Mouse (Mus musculus): ENCODE data around the gene Csf1. TPM values are rescaled to one million over a fixed set of nuclear protein-coding genes. Genes with fewer than 3 reads are reported as not detected.

Csf1 gene
- 7.2 TPM in 2 replicates for polyA plus RNA-seq (2016; fragmentation: Nextera tagmentation; extraction: Ambion mirVana)

DNA sequence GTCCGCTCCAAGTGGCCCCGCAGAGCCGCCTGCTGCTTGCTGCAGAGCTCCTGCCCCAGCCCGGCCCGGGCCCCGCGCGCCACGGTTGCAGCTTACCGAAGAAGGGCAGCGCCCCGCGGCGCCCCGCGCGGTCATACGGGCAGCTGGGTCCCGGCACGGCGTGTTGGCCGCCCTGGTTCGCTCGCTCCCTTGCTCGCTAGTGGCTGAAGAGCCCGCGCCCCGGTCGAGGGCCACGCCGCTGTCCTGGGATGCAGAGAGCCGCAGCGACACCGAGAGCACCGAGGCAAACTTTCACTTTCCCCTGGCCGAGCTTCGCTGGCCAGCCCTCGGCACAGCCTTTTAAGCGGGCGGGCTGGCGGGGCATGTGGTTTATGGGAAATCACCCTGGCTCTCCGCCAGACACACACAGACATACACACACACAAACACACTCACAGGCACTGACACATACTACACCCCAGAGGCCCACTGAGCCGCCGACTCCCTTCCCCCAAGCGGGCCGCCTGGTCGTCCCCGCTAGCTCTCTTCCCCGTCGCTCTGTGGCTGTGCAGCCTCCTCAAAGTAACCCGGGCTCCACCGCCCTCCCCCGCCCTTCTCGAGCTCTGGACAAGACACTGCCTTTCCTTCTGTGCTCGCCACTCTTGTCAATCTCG, at the start of gene Csf1:
TSS of gene Csf1 (minus strand) at position 541 of the 653 bp plus-strand sequence.
- H3K27me3 ChIP-seq (ENCODE audit: insufficient read depth, poor library complexity, severe bottlenecking), result peaks cover 23% of the 10 kb centered on the region
- H3K36me3 ChIP-seq, result no peaks in the 10 kb centered on the region
- H3K4me3 ChIP-seq, result peak within 1 kb of the TSS; percentile 66
- no peaks in the 10 kb centered on the region for H3K9me3 ChIP-seq
- H3K27ac ChIP-seq, result peak within 1 kb of the TSS; percentile 91
- WGBS, result under 1% methylated on average over 56 of the region's 56 CpGs
- peak; percentile 81 for DNase-seq (ENCODE audit: low spot score)
- peaks cover 44% of the 10 kb centered on the region for H3K4me1 ChIP-seq (replicated peaks)

DNA sequence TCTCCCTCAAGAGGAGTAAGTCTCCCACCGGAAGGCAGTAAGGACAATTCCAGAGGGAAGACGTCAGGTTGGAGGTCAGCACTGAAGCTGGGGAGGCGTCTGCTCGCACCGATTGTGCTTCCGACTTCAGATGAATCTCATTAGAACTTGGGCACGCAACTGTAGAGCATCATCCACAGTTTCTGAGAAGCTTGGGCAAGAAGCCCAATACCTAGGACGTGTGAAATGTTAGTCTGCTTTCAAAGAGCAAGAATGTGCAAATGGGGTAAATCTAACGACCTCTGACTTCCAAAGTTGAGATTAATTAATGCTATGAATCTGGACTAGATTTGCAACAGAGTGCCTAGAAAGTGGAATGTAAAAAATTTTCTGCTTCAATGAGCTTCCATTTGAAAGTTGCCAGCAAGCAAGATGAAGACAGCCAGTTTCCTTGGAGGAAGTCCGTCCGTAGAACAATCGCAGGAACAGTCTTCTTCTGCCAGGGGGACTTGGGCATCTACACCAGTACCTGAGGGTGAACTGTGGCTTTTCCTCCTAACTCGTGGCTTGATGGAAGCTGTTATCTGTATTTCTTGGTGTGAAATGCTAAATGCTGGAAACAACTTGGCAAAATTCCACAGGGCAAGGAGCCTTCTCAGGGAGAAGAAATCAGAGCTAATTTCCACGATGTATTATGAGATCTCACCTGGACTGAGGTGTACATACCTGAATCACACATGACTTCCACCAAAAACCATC, 47.9 kb upstream of the Csf1 start:
- no peak overlapping the region for H3K27ac ChIP-seq
- 58% methylated on average over 14 of the region's 14 CpGs for WGBS
- H3K9me3 ChIP-seq, result no peaks in the 10 kb centered on the region
- no peaks in the 10 kb centered on the region for H3K36me3 ChIP-seq
- no peaks in the 10 kb centered on the region for H3K27me3 ChIP-seq (ENCODE audit: insufficient read depth, poor library complexity, severe bottlenecking)
- DNase-seq (ENCODE audit: low spot score), result no peak
- no peak overlapping the region for H3K4me3 ChIP-seq
- H3K4me1 ChIP-seq (replicated peaks), result peaks cover 18% of the 10 kb centered on the region

DNA sequence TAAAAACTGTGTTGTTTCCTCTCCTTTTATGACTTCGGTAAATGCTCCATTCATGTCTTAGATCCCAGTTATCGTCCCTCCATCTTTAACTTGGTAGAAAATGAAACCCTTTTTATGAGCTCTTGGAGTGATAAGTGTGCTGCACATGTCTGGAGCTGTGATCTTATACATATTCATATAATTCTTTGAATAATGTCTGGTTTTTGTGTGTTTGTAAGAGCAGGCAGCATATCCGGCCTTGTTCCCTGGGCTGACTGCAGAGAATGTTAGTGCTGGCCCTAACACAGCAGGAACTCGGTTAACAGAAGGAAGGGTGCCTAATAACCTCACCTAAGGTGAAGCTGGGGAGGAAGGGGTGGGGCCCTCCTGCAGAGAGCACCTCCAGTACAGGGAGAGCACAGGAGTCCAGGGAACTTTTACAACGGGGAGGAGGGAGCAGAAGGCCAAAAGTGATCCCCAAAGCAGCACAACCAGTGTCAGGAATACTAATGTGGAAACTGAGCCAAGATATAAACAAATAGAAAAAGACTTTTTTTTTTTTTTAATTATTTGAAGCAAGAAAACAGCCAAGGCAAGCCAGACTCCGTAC, 47.2 kb upstream of the Csf1 start:
- 50% methylated on average over 6 of the region's 6 CpGs for WGBS

DNA sequence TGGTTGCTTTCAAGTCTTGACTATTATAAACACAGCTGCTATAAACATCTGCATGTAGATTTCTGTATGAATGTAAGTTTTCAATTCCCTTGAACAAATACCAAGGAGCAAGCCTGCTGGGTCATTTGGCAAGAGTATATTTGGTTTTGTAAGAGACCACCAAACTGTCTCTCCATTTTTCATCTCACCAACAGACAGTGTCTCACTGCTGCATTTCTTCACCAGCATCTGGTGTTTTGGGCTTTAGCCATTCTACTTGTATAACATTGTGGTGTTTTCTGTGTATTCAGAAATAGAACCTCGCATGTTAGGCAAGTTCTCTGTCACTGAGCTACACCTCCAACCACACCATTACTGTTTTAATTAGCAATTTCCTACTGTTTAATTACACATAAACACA, 46.6 kb upstream of the Csf1 start:
- H3K9me3 ChIP-seq, result no peaks in the 10 kb centered on the region
- peaks cover 18% of the 10 kb centered on the region for H3K4me1 ChIP-seq (replicated peaks)
- H3K36me3 ChIP-seq, result no peaks in the 10 kb centered on the region
- H3K4me3 ChIP-seq, result no peak overlapping the region
- no peak for DNase-seq (ENCODE audit: low spot score)
- H3K27me3 ChIP-seq (ENCODE audit: insufficient read depth, poor library complexity, severe bottlenecking), result no peaks in the 10 kb centered on the region
- 92% methylated on average over 1 of the region's 1 CpGs for WGBS
- no peak overlapping the region for H3K27ac ChIP-seq

More for the DNA sequence above, 47.2 kb upstream of the Csf1 start:
- H3K27me3 ChIP-seq (ENCODE audit: insufficient read depth, poor library complexity, severe bottlenecking), result no peaks in the 10 kb centered on the region
- H3K9me3 ChIP-seq, result no peaks in the 10 kb centered on the region
- no peaks in the 10 kb centered on the region for H3K36me3 ChIP-seq
- peak overlapping the region; percentile 64 for H3K27ac ChIP-seq
- H3K4me1 ChIP-seq (replicated peaks), result peaks cover 18% of the 10 kb centered on the region
- no peak for DNase-seq (ENCODE audit: low spot score)
- no peak overlapping the region for H3K4me3 ChIP-seq

DNA sequence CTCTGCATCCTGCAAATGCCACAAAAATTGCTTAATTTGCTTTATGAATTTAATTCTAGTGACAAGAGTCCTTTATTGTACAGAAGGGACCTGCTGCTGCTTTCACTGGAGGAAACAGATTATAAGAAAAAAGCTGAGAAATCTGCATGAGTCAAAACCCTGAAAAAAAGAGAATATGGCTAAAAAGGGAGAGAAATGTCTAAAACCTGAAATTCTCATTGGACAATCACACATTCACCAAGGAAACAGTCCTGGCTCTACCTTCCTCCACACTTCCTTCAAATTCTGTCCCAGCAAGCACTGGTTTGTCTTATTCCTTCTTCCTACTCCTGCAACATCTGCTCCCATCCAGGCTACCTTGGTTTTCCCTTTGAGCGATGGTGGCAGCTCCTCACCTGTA, 44.5 kb upstream of the Csf1 start:
- no peak for DNase-seq (ENCODE audit: low spot score)
- H3K36me3 ChIP-seq, result no peaks in the 10 kb centered on the region
- peaks cover 15% of the 10 kb centered on the region for H3K4me1 ChIP-seq (replicated peaks)
- no peak overlapping the region for H3K27ac ChIP-seq
- no peaks in the 10 kb centered on the region for H3K27me3 ChIP-seq (ENCODE audit: insufficient read depth, poor library complexity, severe bottlenecking)
- no peaks in the 10 kb centered on the region for H3K9me3 ChIP-seq
- no peak overlapping the region for H3K4me3 ChIP-seq
- WGBS, result 93% methylated on average over 1 of the region's 1 CpGs

DNA sequence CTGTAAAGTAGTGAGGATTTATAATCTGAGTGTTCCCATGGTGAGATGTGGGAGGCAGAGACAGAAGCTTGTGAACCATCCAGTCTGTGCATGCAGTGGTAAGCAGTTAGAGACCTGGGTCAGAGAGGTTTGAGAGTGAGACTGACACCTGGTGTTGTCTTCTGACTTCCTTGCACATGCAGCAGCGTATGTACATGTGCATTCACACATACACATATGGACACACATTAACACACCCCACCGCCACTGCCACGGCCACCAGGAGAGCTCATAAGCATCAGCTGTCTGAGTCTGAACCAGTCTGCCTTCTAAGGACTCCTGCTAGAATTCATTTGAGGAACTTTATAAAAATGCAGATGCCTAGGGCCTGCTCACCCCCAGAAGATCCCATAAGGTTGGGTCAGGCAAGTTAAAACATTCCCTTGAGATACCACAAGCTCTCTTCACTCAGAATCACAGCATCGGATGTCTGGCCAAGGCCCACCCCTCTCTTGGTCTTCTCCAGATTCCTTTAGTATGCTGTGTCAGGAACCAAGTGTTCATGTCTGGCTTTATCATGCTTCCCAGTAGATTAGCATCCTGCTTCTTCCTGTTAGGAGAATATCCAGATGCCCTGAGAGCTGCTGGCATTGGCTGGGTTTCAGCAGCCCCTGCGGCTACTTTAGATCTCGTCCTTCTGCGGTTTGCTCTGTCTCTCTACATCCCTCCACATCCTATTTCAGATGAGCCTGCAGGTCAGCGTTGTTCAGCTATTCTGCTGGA, 42.1 kb upstream of the Csf1 start:
- H3K27me3 ChIP-seq (ENCODE audit: insufficient read depth, poor library complexity, severe bottlenecking), result no peaks in the 10 kb centered on the region
- H3K27ac ChIP-seq, result no peak overlapping the region
- 90% methylated on average over 8 of the region's 8 CpGs for WGBS
- peaks cover 2% of the 10 kb centered on the region for H3K4me1 ChIP-seq (replicated peaks)
- H3K4me3 ChIP-seq, result no peak overlapping the region
- no peak for DNase-seq (ENCODE audit: low spot score)
- no peaks in the 10 kb centered on the region for H3K36me3 ChIP-seq
- no peaks in the 10 kb centered on the region for H3K9me3 ChIP-seq

DNA sequence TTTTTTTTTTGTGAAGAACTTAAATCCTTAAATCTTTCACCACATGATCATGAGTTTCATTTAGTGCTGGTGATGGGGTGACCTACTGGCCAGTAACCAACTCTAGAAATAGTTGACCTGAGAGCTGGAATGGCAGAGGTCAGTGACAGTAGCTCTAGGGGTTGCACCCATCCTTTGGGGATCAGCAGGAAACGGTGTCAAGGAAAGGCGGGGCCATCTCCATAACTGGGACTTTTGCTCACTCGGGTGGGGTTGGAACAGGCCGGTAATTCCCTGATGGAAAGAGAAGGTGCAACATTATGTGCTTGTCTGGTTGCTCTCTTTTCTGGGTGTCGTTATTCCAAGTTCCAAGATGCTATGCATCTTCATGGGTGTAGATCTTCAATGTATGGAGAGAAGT, 38.7 kb upstream of the Csf1 start:
- no peak overlapping the region for H3K27ac ChIP-seq
- no peak for DNase-seq (ENCODE audit: low spot score)

DNA sequence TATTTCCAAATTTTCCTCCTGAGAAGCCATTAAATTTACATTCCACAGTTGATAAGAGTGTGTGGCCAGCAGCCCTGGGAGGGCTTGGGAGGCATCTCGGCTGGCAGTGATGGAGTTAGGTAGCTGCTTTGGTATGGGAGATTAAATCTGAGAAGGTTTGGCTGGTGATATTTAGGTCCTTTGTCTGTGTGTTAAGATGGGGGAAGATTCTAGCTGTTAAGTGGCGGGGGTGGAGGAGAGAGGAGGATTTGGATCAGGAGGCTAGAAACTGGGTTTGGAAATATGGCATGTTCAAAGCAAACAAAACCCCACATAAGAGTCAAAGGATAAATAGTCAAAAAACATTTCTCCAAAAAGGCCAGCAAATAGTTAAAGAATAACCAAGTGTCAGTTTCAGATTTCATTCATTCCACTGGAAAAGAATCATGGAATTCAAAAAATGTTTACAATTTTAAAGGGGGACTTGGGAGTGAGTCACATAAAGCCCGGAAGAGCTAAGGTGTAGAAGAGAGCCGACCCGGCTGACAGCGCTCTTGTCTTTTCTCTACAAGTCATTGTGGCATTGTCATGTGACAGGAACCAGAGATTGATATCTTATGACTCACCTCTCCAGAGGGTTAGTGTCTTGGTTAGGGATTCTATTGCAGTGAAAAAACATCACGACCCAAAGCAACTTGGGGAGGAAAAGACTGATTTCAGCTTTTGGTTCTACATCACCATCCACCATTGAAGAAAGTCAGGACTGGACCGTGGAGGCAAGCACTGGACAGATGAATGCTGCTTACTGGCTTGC, 36.1 kb upstream of the Csf1 start:
- Histone ChIP-seq H3K4me1 (replicated peaks) (peaks cover 25% of the 10 kb centered on the region), H3K36me3 (no peaks in the 10 kb centered on the region), H3K27ac (no peak overlapping the region), H3K9me3 (no peaks in the 10 kb centered on the region), H3K4me3 (no peak overlapping the region), H3K27me3 (ENCODE audit: insufficient read depth, poor library complexity, severe bottlenecking) (no peaks in the 10 kb centered on the region)
- DNase-seq (ENCODE audit: low spot score), result no peak
- 83% methylated on average over 8 of the region's 8 CpGs for WGBS

More for the DNA sequence above, 38.7 kb upstream of the Csf1 start:
- 86% methylated on average over 5 of the region's 5 CpGs for WGBS
- Histone ChIP-seq H3K27me3 (ENCODE audit: insufficient read depth, poor library complexity, severe bottlenecking) (no peaks in the 10 kb centered on the region), H3K4me1 (replicated peaks) (peaks cover 3% of the 10 kb centered on the region), H3K36me3 (no peaks in the 10 kb centered on the region), H3K9me3 (no peaks in the 10 kb centered on the region), H3K4me3 (no peak overlapping the region)

DNA sequence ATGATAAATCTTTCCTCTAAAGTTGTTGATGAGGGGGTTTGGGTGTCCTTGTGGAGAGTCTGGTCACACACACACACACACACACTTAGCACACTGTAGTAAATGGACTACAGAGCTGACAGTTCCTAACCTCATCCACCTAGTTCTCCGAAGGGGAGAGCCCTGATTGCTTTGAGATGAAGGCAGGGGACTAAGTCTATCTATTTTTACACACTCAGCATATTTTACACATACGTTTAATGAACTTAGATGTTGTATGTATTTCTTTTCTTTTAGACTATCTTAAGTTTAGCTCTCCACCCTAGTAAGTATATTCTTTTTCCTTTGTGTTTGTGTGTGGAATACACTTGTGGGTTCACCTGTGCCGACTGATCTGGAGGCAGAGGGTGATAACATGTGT, 34.6 kb upstream of the Csf1 start:
- Histone ChIP-seq H3K9me3 (no peaks in the 10 kb centered on the region), H3K27me3 (ENCODE audit: insufficient read depth, poor library complexity, severe bottlenecking) (no peaks in the 10 kb centered on the region), H3K27ac (no peak overlapping the region), H3K4me3 (no peak overlapping the region), H3K36me3 (no peaks in the 10 kb centered on the region), H3K4me1 (replicated peaks) (peaks cover 27% of the 10 kb centered on the region)
- DNase-seq (ENCODE audit: low spot score), result no peak
- 92% methylated on average over 3 of the region's 3 CpGs for WGBS

DNA sequence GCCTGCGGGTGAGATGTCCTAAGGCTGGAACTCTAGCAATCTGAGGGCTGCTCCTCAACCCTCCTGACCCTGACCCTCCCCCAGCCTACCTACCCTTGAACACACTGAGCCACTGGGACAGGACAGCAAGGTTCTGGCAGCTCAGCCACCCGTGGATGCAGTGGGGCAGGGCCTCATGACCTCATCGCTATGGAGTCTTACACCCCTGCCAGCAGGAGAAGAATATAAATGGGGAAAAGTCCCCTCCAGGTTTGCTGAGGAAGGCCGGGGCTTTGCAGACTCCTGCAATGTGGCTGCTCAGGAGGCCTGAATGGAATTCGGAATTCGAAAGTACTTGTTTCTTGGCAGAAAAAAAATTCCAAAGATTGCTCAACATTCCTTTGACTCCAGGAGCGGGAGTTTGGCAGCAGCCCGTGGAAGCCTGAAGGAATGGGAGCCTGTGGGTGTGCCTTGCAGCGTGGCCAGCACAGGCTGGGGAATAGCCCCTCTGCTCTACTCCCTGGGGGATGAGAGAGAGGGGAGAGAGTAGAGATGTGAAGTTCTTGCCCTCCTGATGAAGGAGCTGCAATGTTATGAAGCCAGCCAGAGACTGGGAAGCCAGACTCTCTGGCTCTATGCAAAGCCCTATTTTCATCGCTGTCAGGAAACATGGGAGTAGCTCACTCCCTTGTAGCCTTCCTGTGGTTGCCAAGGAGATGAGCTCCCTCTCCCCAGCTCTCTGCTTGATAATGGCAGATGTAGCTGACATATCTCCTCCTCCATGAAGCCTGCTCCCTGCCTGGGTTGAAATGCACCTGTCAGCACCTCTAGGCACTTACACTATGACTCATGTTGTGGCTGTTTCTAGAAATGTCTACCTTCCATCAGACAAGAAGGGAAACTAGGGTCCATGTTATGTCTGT, 33.3 kb upstream of the Csf1 start:
- no peak overlapping the region for H3K4me3 ChIP-seq
- peak overlapping the region; percentile 84 for H3K27ac ChIP-seq
- WGBS, result 7% methylated on average over 10 of the region's 10 CpGs
- no peaks in the 10 kb centered on the region for H3K9me3 ChIP-seq
- DNase-seq (ENCODE audit: low spot score), result peak; percentile 65
- peaks cover 39% of the 10 kb centered on the region for H3K4me1 ChIP-seq (replicated peaks)
- H3K36me3 ChIP-seq, result no peaks in the 10 kb centered on the region
- no peaks in the 10 kb centered on the region for H3K27me3 ChIP-seq (ENCODE audit: insufficient read depth, poor library complexity, severe bottlenecking)

DNA sequence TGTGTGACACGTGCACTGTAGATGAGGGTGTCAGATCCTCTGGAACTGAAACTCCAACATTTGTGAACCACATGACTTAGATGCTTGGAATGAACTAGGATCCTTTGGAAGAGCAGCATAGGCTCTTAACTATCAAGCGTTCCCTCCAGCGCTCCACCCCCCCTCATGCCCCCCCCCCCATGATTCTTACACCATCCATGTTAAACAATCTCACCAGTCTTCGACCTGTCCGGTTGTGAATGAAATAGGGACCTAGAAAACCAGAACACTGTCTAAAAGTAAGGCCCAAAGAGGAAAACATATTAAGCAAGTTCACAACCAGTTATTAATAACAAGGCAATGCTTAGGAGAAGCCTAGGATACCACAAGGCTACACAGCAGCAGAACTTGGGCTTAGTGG, 32.5 kb upstream of the Csf1 start:
- peaks cover 46% of the 10 kb centered on the region for H3K4me1 ChIP-seq (replicated peaks)
- peak overlapping the region; percentile 84; the same call in 1 of the 2 replicates for H3K27ac ChIP-seq
- WGBS, result 91% methylated on average over 5 of the region's 5 CpGs
- DNase-seq (ENCODE audit: low spot score), result no peak
- H3K36me3 ChIP-seq, result no peaks in the 10 kb centered on the region
- H3K27me3 ChIP-seq (ENCODE audit: insufficient read depth, poor library complexity, severe bottlenecking), result no peaks in the 10 kb centered on the region
- no peaks in the 10 kb centered on the region for H3K9me3 ChIP-seq
- H3K4me3 ChIP-seq, result no peak overlapping the region

Data from hindbrain, embryonic 10.5 days (tissue).